Mouse (Mus musculus): Measurements from ENCODE around the gene Thap4. TPM values are rescaled to one million over a fixed set of nuclear protein-coding genes. Genes with fewer than 3 reads are reported as not detected.
"Not testable (repeated sequence)": the region's sequence is repeated elsewhere in the genome, so short reads cannot be mapped to it uniquely, and the experiment has no call there.

The Thap4 gene
- polyA plus RNA-seq, 1 experiment from 2014 or later: 13.0 TPM

DNA sequence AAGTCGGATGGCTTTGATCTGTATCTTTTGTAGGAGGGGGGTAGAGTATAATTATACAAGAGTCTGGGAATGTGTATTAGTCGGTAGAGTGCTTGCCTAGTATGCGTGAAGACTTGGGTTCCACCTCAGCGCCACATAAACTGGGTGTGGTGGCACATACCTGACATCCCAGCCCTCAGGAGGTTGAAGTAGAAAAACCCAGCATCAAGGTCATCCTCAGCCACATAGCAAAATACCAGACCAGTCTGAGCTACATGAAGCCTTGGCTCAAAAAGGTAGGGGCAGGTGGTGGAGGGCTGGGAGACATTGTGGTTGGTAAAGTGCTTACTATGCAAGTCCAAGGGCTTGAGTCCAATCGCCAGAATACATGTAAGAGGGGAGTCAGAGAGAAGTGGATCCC is 82.0 kb downstream of the Thap4 start:
- Histone ChIP-seq H3K9me3 (ENCODE audit: low read length) (no peaks in the 10 kb centered on the region), H3K27me3 (ENCODE audit: insufficient read depth, low read length) (no peaks in the 10 kb centered on the region), H3K4me1 (ENCODE audit: insufficient read depth) (peaks cover 7% of the 10 kb centered on the region), H3K4me2 (ENCODE audit: low read depth, low read length) (no peak overlapping the region), H3K9ac (replicated peaks) (no peak overlapping the region), H3K4me3 (ENCODE audit: low read depth, low read length) (no peak overlapping the region), H3K36me3 (replicated peaks; ENCODE audit: insufficient read depth, low read length) (no peaks in the 10 kb centered on the region), H3K27ac (ENCODE audit: low read depth) (no peak overlapping the region)
- ATAC-seq (no peak), DNase-seq (no peak)
- WGBS (ENCODE audit: insufficient replicate concordance): 82% methylated on average over 5 of the region's 5 CpGs
- TF ChIP-seq CTCF (IDR thresholded peaks at IDR 0.05; ENCODE audit: low read depth): no peak
- TF ChIP-seq EP300 (IDR thresholded peaks at IDR 0.05; ENCODE audit: low read depth): no peak

- no peak for ATAC-seq
- TF ChIP-seq EP300 (IDR thresholded peaks at IDR 0.05; ENCODE audit: low read depth): no peak
Observed at GRCm38 (mm10) chr1:93669941-93670340, 84.7 kb downstream of the Thap4 start.

GRCm38 (mm10) chr1:93668791-93669548 is 85.7 kb downstream of the Thap4 start:
- peak overlapping the region; percentile 65 for H3K27ac ChIP-seq (ENCODE audit: low read depth)
- H3K9ac ChIP-seq (replicated peaks): peak overlapping the region; percentile 32

More at GRCm38 (mm10) chr1:93669941-93670340, 84.7 kb downstream of the Thap4 start:
- H3K4me1 ChIP-seq (ENCODE audit: insufficient read depth): peaks cover 10% of the 10 kb centered on the region
- no peak overlapping the region for H3K27ac ChIP-seq (ENCODE audit: low read depth)
- no peak overlapping the region for H3K9ac ChIP-seq (replicated peaks)
- no peaks in the 10 kb centered on the region for H3K9me3 ChIP-seq (ENCODE audit: low read length)
- H3K36me3 ChIP-seq (replicated peaks; ENCODE audit: insufficient read depth, low read length): no peaks in the 10 kb centered on the region
- no peaks in the 10 kb centered on the region for H3K27me3 ChIP-seq (ENCODE audit: insufficient read depth, low read length)
- no peak overlapping the region for H3K4me3 ChIP-seq (ENCODE audit: low read depth, low read length)
- DNase-seq: no peak
- H3K4me2 ChIP-seq (ENCODE audit: low read depth, low read length): no peak overlapping the region

DNA sequence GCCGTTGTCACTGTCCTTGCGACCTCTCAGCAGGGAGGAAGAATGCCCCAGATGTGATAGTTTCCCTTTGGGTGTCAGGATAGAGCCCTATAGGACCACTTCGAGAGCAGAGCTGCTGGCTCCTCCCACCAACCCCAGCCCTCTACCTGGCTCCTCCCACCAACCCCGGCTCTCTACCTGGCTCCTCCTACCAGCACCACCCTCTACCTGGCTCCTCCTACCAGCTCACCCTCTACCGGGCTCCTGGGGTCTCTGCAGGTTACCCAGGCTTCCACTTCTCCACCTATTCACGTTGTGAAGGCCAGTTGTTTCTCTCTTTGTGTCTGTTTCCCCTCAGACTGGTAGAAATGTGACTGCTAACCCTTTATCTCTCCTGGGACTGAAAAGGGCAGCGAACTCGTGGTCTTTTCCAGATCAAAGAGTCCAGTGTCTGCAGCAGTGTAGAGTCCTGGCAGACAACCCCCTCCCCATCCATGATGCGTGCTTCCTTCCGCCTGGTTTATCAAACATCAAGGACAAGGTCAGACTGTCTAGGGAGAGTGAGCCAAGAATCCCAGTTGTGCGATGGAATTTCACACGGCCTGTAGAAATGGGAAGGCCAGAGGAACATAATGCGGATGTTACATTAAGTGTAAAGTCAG is 86.8 kb downstream of the Thap4 start:
- DNase-seq (peak; percentile 61), ATAC-seq (peak; percentile 43)
- 31% methylated on average over 13 of the region's 13 CpGs for WGBS (ENCODE audit: insufficient replicate concordance)
- TF ChIP-seq CTCF (IDR thresholded peaks at IDR 0.05; ENCODE audit: low read depth): no peak
- TF ChIP-seq EP300 (IDR thresholded peaks at IDR 0.05; ENCODE audit: low read depth): no peak
- Histone ChIP-seq H3K36me3 (replicated peaks; ENCODE audit: insufficient read depth, low read length) (no peaks in the 10 kb centered on the region), H3K4me3 (ENCODE audit: low read depth, low read length) (no peak overlapping the region), H3K27me3 (ENCODE audit: insufficient read depth, low read length) (no peaks in the 10 kb centered on the region), H3K9ac (replicated peaks) (no peak overlapping the region), H3K9me3 (ENCODE audit: low read length) (no peaks in the 10 kb centered on the region), H3K4me1 (ENCODE audit: insufficient read depth) (peaks cover 10% of the 10 kb centered on the region), H3K4me2 (ENCODE audit: low read depth, low read length) (peak overlapping the region; percentile 69), H3K27ac (ENCODE audit: low read depth) (0 out of 2 replicates have a peak overlapping the region, but pooled peaks have one; percentile 46)

More at GRCm38 (mm10) chr1:93668791-93669548, 85.7 kb downstream of the Thap4 start:
- Histone ChIP-seq H3K9me3 (ENCODE audit: low read length) (no peaks in the 10 kb centered on the region), H3K27me3 (ENCODE audit: insufficient read depth, low read length) (no peaks in the 10 kb centered on the region), H3K4me3 (ENCODE audit: low read depth, low read length) (peak overlapping the region; percentile 36), H3K36me3 (replicated peaks; ENCODE audit: insufficient read depth, low read length) (no peaks in the 10 kb centered on the region), H3K4me1 (ENCODE audit: insufficient read depth) (peaks cover 10% of the 10 kb centered on the region), H3K4me2 (ENCODE audit: low read depth, low read length) (peak overlapping the region; percentile 69)
- TF ChIP-seq CTCF (IDR thresholded peaks at IDR 0.05; ENCODE audit: low read depth) (peak; percentile 84), EP300 (IDR thresholded peaks at IDR 0.05; ENCODE audit: low read depth) (no peak)
- 5% methylated on average over 17 of the region's 17 CpGs for WGBS (ENCODE audit: insufficient replicate concordance)
- DNase-seq (peak; percentile 82), ATAC-seq (peak; percentile 95)

- H3K27ac ChIP-seq (ENCODE audit: low read depth); ATAC-seq; H3K27me3 ChIP-seq (ENCODE audit: insufficient read depth, low read length); H3K4me1 ChIP-seq (ENCODE audit: insufficient read depth); H3K36me3 ChIP-seq (replicated peaks; ENCODE audit: insufficient read depth, low read length); H3K9me3 ChIP-seq (ENCODE audit: low read length); H3K9ac ChIP-seq (replicated peaks); DNase-seq; H3K4me2 ChIP-seq (ENCODE audit: low read depth, low read length); H3K4me3 ChIP-seq (ENCODE audit: low read depth, low read length): not testable (repeated sequence)
Observed at GRCm38 (mm10) chr1:93658559-93658958, 96.1 kb downstream of the Thap4 start, which contains the start of gene Stk25. Stk25 (minus strand) TSS chr1:93658659.

DNA sequence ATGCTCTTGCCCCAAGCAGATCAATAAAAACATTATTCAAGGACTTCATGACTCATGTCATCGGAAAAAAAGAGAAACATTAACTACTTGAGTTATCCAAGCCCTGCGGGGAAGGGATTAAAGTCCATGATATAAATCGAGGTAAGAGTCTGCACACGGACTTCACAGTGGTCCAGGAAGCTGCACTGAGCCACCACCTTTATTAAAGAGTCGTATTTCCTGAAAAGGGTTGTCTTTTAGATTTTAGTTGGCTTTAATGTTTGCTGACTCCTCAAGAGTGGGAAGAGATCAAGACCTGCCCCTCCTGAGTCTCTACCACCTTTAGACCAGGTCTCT is 97.7 kb downstream of the Thap4 start:
- no peak for DNase-seq
- H3K27ac ChIP-seq (ENCODE audit: low read depth): no peak overlapping the region
- ATAC-seq: no peak
- peaks cover 2% of the 10 kb centered on the region; the same call in 1 of the 2 replicates for H3K4me1 ChIP-seq (ENCODE audit: insufficient read depth)
- WGBS (ENCODE audit: insufficient replicate concordance): 69% methylated on average over 5 of the region's 5 CpGs
- H3K4me2 ChIP-seq (ENCODE audit: low read depth, low read length): no peak overlapping the region
- H3K9me3 ChIP-seq (ENCODE audit: low read length): no peaks in the 10 kb centered on the region; the same call in 1 of the 2 replicates
- no peak overlapping the region for H3K4me3 ChIP-seq (ENCODE audit: low read depth, low read length)
- no peak for TF ChIP-seq CTCF (IDR thresholded peaks at IDR 0.05; ENCODE audit: low read depth)
- TF ChIP-seq EP300 (IDR thresholded peaks at IDR 0.05; ENCODE audit: low read depth): no peak
- H3K9ac ChIP-seq (replicated peaks): no peak overlapping the region
- no peaks in the 10 kb centered on the region for H3K36me3 ChIP-seq (replicated peaks; ENCODE audit: insufficient read depth, low read length)
- no peaks in the 10 kb centered on the region for H3K27me3 ChIP-seq (ENCODE audit: insufficient read depth, low read length)
